Mouse (Mus musculus) cerebellum, adult 11 months (tissue): ENCODE measurements around the gene Magea3.
"Not testable (repeated sequence)": the region's sequence is repeated elsewhere in the genome, so short reads cannot be mapped to it uniquely, and the experiment has no call there.

Experiments
- DNase-seq: peaks from one replicate; pipeline ENCODE4 v3.0.0; 2022

Magea3 gene

GRCm38 (mm10) chrX:154949405-154949804 is at the start of gene Magea3:
Magea3 (minus strand) TSS chrX:154949505.
- not testable (repeated sequence) for DNase-seq

DNA sequence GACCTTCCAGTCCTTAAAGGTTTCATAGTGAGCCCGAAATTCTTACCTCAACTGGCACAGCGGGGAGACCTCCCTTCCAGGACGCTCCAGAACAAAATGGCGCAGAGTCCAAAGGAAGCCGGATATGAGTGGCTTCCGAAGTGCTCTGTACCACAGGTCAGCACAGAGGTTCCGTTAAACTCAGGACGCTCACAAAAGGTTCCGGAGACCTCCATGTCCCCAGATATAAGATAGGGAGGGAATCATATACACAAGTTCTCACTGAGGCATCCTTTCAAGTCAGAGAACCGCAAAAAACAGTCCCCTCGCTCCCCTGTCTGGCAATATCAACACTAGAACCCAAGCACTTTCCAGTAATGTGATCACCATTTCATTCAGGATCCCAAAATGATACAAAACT is 46.4 kb upstream of the Magea3 start, which contains the start of gene Magea8:
Magea8 (minus strand) TSS at position 101 of the 400 bp plus-strand sequence.
- not testable (repeated sequence) for DNase-seq

DNA sequence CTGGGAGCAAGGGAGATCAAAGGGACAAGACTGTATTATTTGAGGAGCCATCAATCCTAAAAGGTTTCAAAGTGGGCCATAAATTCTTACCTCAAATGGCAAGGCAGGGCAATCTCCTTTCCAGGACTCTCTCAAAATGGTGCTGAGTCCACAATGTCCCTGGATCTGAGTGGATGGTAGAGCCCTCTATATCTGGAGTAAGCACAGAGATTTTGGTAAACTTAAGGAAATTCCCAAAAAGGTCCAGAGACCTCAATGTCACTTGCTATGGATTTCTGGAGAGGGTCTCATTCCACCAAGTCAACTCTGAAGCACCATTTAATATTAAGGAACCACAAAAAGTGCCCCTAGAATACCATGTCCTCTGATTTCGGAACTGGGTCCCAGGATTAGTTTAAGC is 13.4 kb downstream of the Magea3 start, which contains the start of gene Magea6:
Magea6 (minus strand) TSS at position 101 of the 400 bp plus-strand sequence.
- DNase-seq, result not testable (repeated sequence)
